Mouse (Mus musculus): ENCODE measurements around the gene Gm14393. TPM values are rescaled to one million over a fixed set of nuclear protein-coding genes. Genes with fewer than 3 reads are reported as not detected.
"Not testable (repeated sequence)": the region's sequence is repeated elsewhere in the genome, so short reads cannot be mapped to it uniquely, and the experiment has no call there.

Gm14393 gene
- 0.84 and 1.2 TPM in 2 replicates for polyA plus RNA-seq (2016; fragmentation: Nextera tagmentation; extraction: Ambion mirVana)

GRCm38 (mm10) chr2:175067681-175068261, at the start of gene Gm14393:
Gm14393 (minus strand) TSS chr2:175067781.
- H3K27ac ChIP-seq; H3K4me3 ChIP-seq; H3K36me3 ChIP-seq; DNase-seq (ENCODE audit: low spot score); H3K9me3 ChIP-seq; H3K4me1 ChIP-seq; H3K27me3 ChIP-seq (ENCODE audit: insufficient read depth, poor library complexity, severe bottlenecking): not testable (repeated sequence)
- WGBS, result 71% methylated on average over 1 of the region's 1 CpGs

GRCm38 (mm10) chr2:175044268-175044667, 23.3 kb downstream of the Gm14393 start:
- 95% methylated on average over 27 of the region's 27 CpGs for WGBS
- not testable (repeated sequence) for H3K27me3 ChIP-seq (ENCODE audit: insufficient read depth, poor library complexity, severe bottlenecking); H3K4me1 ChIP-seq; H3K36me3 ChIP-seq; H3K27ac ChIP-seq; H3K4me3 ChIP-seq; DNase-seq (ENCODE audit: low spot score); H3K9me3 ChIP-seq

Other genes starting within 250 kb of the Gm14393 start
- gene Gm14444, start 57.5 kb downstream of the Gm14393 start, polyA plus RNA-seq (2016; fragmentation: Nextera tagmentation; extraction: Ambion mirVana), result not detected in 2 replicates
- gene Gm14399, start 74.2 kb upstream of the Gm14393 start, polyA plus RNA-seq (2016; fragmentation: Nextera tagmentation; extraction: Ambion mirVana), result 7.4 and 9.2 TPM in 2 replicates
- 0.60 and 0.65 TPM in 2 replicates for gene Gm14443, start 108.1 kb upstream of the Gm14393 start, polyA plus RNA-seq (2016; fragmentation: Nextera tagmentation; extraction: Ambion mirVana)
- 5.3 and 5.4 TPM in 2 replicates for gene Gm14391, start 139.1 kb upstream of the Gm14393 start, polyA plus RNA-seq (2016; fragmentation: Nextera tagmentation; extraction: Ambion mirVana)
- 3.3 TPM in 1 of 2 replicates, not detected in the other for gene Gm14440, start 207.3 kb upstream of the Gm14393 start, polyA plus RNA-seq (2016; fragmentation: Nextera tagmentation; extraction: Ambion mirVana)